Mouse (Mus musculus) testis, adult 2 months (tissue): ENCODE results near the gene Hnf4a. TPM values are rescaled to one million over a fixed set of nuclear protein-coding genes. Genes with fewer than 3 reads are reported as not detected.

Source experiments
- H3K27ac ChIP-seq: fragments of 200-500 bp; 2 replicates; pipeline ENCODE4 v1.5.1; 2012; ENCODE audit warnings: low read depth, low read length; ENCODE audit not compliant: control insufficient read depth, insufficient read depth
- H3K27me3 ChIP-seq: fragments of 200-500 bp; 2 replicates; pipeline ENCODE4 v1.6.1; 2012; ENCODE audit warnings: mild to moderate bottlenecking, low read length, moderate library complexity; ENCODE audit not compliant: control insufficient read depth, insufficient read depth
- H3K36me3 ChIP-seq: fragments of 200-500 bp; 2 replicates; pipeline ENCODE4 v1.6.1; 2012; ENCODE audit warnings: mild to moderate bottlenecking, low read length; ENCODE audit not compliant: control insufficient read depth, insufficient read depth
- H3K4me1 ChIP-seq: fragments of 200-500 bp; 2 replicates; pipeline ENCODE4 v1.6.1; 2012; ENCODE audit warnings: low read length; ENCODE audit not compliant: control insufficient read depth, insufficient read depth
- H3K4me3 ChIP-seq: fragments of 200-500 bp; 2 replicates; pipeline ENCODE4 v1.5.1; 2012; ENCODE audit warnings: low read depth, mild to moderate bottlenecking, low read length, moderate library complexity, mixed read lengths; ENCODE audit not compliant: control insufficient read depth
- CTCF ChIP-seq: fragments of 200-500 bp; IDR thresholded peaks from 2 replicates; pipeline ENCODE4 v1.5.1; 2012; ENCODE audit warnings: low read depth, mild to moderate bottlenecking, inconsistent platforms, low read length, moderate library complexity; ENCODE audit not compliant: control insufficient read depth, insufficient read depth, insufficient replicate concordance
- POLR2A ChIP-seq: fragments of 200-500 bp; IDR thresholded peaks from 2 replicates; pipeline ENCODE4 v1.6.1; 2012; ENCODE audit warnings: low read depth, mild to moderate bottlenecking, inconsistent platforms, low read length, moderate library complexity; ENCODE audit not compliant: control insufficient read depth
- polyA plus RNA-seq: library from polyadenylated mRNA; depleted of rRNA; stranded (reverse); fragments of >200 nt; gene quantifications from 2 replicates; pipeline ENCODE4 v1.2.3, GENCODE M21; 2012

Gene Hnf4a
- polyA plus RNA-seq, 1 experiment, result 0.10 TPM

- no peak for TF ChIP-seq CTCF
- TF ChIP-seq POLR2A, result no peak
- Histone ChIP-seq H3K4me3 (no peak overlapping the region), H3K27me3 (no peaks in the 10 kb centered on the region), H3K36me3 (no peaks in the 10 kb centered on the region), H3K27ac (0 out of 2 replicates have a peak overlapping the region, but pooled peaks have one; percentile 18), H3K4me1 (peaks cover 10% of the 10 kb centered on the region)
Measured at GRCm38 (mm10) chr2:163601712-163602100, 95.1 kb downstream of the Hnf4a start.

- H3K4me3 ChIP-seq, result peak within 1 kb of the TSS; percentile 97
- no peaks in the 10 kb centered on the region for H3K27me3 ChIP-seq
- TF ChIP-seq CTCF (peak; percentile 38; the same call in 1 of the 2 replicates), POLR2A (peak; percentile 68; the same call in 1 of the 2 replicates)
- peaks cover 10% of the 10 kb centered on the region for H3K4me1 ChIP-seq
- H3K27ac ChIP-seq, result peak within 1 kb of the TSS; percentile 86
- H3K36me3 ChIP-seq, result no peaks in the 10 kb centered on the region
Measured at GRCm38 (mm10) chr2:163602101-163602971, 95.7 kb downstream of the Hnf4a start, which contains the start of gene Ttpal. Ttpal (plus strand) TSS chr2:163602314.

- H3K4me1 ChIP-seq, result peaks cover 10% of the 10 kb centered on the region
- no peaks in the 10 kb centered on the region for H3K36me3 ChIP-seq
- no peak overlapping the region for H3K4me3 ChIP-seq
- TF ChIP-seq POLR2A (no peak), CTCF (no peak)
- no peaks in the 10 kb centered on the region for H3K27me3 ChIP-seq
- H3K27ac ChIP-seq, result no peak overlapping the region
Measured at GRCm38 (mm10) chr2:163606161-163606560, 99.6 kb downstream of the Hnf4a start.

GRCm38 (mm10) chr2:163608008-163608407 is 101.4 kb downstream of the Hnf4a start:
- no peaks in the 10 kb centered on the region for H3K36me3 ChIP-seq
- TF ChIP-seq CTCF (no peak), POLR2A (no peak)
- peaks cover 1% of the 10 kb centered on the region for H3K4me1 ChIP-seq
- H3K27me3 ChIP-seq, result no peaks in the 10 kb centered on the region
- H3K27ac ChIP-seq, result no peak overlapping the region
- no peak overlapping the region for H3K4me3 ChIP-seq

DNA sequence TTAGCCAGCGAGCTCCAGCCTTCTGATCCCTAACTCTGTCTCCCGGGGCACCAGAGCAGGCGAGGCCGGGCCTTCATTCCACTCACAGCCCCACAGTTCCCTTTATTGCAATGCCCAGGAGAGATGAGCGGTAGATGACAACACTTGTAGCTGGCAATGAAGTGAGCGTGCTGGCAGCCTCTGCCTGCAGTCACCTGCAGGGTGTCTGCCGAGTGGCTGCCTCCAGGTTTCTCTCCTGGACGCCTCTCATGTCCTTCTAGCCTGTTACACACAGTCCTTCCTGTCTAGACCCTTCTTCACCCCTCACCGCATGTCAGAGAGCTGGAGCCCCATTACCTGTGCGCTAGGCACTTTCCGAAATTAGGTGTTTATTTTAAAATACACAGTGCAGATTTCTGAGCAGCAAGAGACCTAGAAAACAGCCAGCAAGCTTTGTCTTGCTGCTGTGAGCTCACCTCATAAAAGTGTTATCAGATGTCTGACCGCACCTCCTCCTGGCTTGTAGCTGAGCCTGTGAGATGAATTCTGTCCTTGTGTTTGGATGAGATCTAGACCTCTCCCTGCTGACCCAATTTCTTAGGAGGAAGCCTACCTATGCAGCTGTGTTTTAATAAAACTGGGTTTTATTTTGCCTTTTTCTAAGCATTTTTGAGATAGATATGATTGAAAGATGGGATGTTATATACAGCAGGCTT is 102.8 kb downstream of the Hnf4a start:
- H3K27ac ChIP-seq, result no peak overlapping the region
- TF ChIP-seq POLR2A (no peak), CTCF (no peak)
- H3K4me3 ChIP-seq, result no peak overlapping the region
- H3K27me3 ChIP-seq, result no peaks in the 10 kb centered on the region
- no peaks in the 10 kb centered on the region for H3K4me1 ChIP-seq
- H3K36me3 ChIP-seq, result no peaks in the 10 kb centered on the region

GRCm38 (mm10) chr2:163611176-163611575 is 104.6 kb downstream of the Hnf4a start:
- TF ChIP-seq CTCF, result no peak
- no peak for TF ChIP-seq POLR2A
- no peak overlapping the region for H3K27ac ChIP-seq
- no peaks in the 10 kb centered on the region for H3K27me3 ChIP-seq
- no peaks in the 10 kb centered on the region for H3K4me1 ChIP-seq
- H3K36me3 ChIP-seq, result no peaks in the 10 kb centered on the region
- no peak overlapping the region for H3K4me3 ChIP-seq

DNA sequence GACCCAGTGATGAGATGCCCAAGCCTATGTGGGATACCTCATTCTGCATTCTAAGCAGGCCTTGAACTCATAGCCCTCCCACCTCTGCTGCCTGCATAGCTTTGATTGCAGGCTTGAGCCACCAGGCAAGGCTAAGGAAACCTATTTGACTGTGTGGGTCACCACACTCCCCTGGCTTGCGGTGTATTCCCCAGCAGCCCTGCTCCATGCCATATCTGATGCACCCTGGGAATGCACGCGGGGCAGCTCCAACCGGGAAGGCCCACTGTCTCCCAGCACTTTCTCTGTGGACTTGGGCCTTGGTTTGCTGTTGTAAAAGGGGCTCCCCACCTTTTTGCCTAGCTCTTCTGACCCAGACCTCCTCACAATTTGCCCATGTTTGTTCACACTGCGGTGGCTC is 106.6 kb downstream of the Hnf4a start:
- Histone ChIP-seq H3K4me1 (no peaks in the 10 kb centered on the region), H3K27me3 (no peaks in the 10 kb centered on the region), H3K36me3 (no peaks in the 10 kb centered on the region; the same call in 1 of the 2 replicates), H3K4me3 (no peak overlapping the region), H3K27ac (no peak overlapping the region)
- TF ChIP-seq POLR2A, result no peak
- no peak for TF ChIP-seq CTCF
